Mouse (Mus musculus) layer of hippocampus, postnatal 36 days (tissue): Measurements from ENCODE around the gene Tfpt. TPM values are rescaled to one million over a fixed set of nuclear protein-coding genes. Genes with fewer than 3 reads are reported as not detected.
"Not testable (repeated sequence)": the region's sequence is repeated elsewhere in the genome, so short reads cannot be mapped to it uniquely, and the experiment has no call there.

ENCODE experiments used
- DNase-seq, 2 experiments: peaks; one replicate each; pipeline ENCODE4 v3.0.0; 2022
- total RNA-seq, 2 experiments: library from RNA; stranded (reverse); gene quantifications; 2 replicates each; pipeline ENCODE4 v1.2.3; 2021

Gene Tfpt
- total RNA-seq, 2 experiments from 2014 or later: 32.0 to 49.6 TPM

DNA sequence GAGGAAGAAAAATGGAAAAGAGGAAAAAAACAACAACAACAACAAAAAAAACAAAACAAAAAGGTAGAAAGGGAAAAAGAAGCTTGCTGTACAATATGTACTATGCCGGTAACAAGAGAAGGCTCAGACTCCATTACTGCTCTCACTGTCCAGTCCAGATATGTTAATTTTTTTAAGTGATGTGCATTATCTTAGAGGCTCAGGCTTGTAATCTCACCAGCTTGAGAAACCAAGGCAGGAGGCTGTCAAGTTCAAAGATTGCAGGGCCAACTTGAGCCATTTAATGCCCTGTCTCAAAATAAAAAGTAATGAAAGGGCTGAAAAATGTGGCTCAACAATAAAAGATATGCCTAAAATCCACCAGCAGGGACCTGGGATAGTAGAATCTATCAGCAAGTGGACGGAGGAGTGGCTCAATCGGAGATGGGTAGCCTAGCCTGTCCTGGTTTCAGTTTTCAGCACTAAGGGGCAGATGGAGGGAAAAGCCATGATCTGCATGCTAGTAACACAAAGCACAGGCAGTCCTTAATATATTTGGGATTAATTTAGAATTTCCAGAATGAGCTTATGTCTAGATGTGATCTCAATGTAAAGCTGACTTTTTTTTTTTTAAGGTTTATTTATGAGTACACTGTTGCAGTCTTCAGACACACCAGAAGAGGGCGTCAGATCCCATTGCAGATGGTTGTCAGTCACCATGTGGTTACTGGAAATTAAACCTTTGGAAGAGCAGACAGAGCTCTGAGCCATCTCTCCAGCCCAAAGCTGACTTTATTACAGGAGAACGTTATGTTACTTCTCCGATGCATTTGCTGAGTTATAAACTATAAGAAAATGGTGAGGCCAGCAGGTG is 13.1 kb downstream of the Tfpt start:
- DNase-seq: no peak

DNA sequence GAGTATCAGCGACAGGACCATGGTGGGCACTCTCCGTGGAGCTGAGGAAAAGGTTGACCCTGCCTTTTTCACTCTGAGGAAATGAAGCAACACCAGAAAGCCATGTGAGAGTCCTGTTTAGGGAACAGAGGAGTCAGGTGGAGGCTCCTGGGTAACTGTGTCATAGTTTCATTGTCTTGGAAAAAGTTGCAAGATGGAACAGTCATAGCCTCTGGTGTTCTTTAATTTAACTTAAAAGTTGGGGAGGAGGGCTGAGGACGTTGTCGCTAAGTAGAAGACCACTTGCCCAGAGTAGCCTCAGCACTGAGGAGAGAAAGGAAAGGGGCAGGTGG is 13.7 kb downstream of the Tfpt start, which contains the start of gene Oscar:
TSS of gene Oscar (minus strand) at position 101 of the 332 bp plus-strand sequence.
- no peak for DNase-seq

DNA sequence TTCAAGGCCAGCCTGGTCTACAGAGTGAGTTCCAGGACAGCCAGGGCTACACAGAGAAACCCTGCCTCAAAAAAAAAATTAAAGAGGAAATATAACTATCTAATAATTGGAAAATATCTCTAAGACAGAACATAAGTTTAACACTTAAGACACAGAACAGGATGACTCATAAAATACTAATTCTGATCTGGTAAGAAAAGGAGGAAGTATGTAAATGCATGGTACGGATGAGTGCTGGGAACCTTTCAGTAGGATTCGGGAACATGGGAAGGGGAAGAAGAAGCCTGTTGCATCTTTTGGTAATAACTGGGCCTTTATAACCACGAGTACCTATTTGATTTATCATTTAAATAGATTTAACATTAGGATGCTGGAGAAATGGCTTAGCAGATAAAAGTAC is 15.7 kb downstream of the Tfpt start:
- no peak for DNase-seq

DNA sequence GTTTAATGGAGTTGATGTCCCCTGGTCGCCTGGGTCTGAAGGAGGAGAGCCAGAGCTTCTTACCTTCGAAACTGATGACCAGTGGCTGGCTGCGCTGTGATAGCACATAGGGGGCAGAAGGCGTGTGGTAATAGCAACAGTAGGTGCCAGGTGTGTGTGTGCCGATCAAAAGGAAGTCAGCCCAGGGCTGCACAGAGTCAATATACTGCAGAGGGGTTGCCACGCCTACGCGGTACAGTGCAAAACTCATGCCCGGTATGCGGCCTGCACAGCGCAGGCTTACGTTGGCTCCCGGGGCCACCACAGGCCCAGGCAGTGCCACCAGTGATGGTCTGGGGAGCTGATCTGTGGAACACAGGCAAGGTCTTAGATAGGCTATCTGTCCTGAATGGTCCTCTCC is 18.7 kb downstream of the Tfpt start:
- DNase-seq: no peak

DNA sequence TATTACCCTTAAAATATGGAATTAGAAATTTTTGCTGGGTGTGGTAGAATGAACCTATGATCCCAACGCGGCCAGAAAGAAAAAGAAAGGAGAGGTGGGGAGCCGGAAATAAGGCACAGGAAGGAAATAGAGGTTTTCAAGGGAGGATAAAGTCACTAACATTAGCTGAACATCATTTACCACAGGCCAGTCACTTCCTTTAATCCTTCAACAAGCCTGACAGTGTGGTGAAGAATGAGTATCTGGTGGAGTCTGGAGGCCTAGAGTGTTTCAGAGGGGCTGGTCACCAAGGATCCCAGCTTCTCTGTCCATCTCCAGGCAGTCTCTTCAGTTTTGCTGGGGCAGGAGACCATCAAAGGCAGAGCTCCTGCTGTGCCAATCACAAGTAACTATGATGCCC is 19.3 kb downstream of the Tfpt start:
- DNase-seq: no peak

DNA sequence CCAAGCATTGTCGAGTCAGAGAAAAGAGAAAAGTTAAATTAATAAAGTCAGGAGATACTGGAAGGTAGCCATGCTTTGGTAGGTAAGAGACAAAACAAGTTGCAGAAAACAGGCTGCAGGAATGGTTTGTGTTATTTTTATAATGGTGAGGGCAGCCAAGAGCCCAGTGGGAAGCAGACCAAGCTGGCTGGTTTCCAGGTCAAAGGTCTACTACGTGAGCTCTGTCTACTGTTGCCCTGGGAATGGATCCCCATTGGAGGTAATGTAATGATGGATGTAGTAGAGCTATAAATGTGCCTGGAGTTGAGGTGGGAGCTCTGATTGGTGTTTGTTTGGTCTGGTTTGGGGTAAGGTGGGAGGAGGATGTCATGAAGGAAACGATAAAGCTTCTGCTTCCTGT is 20.6 kb downstream of the Tfpt start:
- no peak for DNase-seq

DNA sequence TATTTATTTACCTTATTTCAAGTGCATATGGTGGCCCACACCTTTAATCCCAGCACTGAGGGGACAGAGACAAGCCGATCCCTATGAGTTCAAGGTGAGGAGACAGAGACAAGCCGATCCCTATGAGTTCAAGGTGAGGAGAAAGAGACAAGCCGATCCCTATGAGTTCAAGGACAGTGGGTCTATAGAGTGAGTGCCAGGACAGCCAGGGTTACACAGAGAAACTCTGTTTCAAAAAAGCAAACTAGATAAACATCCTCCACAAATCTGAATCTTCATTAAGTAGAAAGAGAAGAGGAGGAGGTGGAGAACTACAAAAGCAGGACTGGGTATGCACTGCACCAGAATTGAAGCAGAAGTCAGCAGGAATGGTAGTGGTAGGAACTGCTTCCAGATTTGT is 21.1 kb downstream of the Tfpt start:
- DNase-seq: no peak

DNA sequence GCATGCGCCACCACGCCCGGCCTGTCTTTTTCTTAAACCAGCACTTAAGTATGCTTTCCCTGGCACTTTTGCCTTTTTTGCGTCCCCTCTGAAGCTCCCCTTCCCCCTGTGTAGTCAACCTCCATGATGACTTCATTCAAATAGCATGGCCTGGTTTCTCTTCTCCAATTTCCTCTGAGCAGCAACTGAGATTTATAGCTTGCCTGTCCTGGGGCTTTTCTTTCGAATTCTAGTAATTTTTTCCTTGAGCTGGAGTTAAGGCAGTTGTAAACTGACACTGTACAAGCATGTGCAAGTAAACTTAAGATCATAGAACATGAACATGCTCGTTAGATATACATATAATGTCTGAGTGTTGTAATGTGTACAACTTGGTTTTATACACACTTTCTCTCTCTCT is 22.3 kb downstream of the Tfpt start:
- DNase-seq: no peak

DNA sequence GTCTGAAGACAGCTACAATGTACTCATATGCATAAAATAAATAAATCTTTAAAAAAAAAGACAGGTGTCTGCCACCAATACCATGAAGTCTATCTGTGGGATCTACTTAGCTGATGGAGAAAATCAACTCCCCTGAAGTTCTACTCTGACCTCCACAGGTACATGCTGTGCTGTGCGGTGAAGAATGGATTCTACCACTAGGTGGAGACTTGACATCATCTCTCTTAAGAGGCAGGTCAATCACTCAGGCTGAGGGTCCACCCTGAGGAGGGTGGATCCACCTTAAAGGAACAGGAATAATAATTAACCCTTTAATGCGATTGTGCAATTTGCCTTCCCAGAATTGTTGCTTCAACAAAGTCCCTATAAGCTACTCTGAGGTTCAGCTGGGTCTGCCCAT is 22.9 kb downstream of the Tfpt start:
- DNase-seq: no peak

DNA sequence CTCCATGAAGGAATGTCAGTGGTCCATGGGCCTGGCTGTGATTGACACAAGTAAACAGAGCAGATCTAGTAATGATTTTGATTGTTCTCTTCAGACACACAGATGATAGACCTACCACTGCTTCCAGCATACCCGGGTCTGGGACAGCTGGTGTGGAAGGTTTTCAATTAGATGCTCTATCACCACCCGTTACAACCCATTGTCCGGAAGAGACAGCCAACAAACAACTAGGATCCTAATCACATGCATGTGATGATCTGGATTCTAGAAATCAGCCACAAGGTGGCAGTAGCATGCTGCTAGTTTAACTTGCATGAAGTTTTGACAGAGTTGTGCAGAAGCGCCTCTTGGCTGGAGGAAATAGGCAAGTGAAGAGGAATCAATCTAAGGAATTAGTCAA is 28.6 kb downstream of the Tfpt start:
- peak; percentile 28 to 51 for DNase-seq

DNA sequence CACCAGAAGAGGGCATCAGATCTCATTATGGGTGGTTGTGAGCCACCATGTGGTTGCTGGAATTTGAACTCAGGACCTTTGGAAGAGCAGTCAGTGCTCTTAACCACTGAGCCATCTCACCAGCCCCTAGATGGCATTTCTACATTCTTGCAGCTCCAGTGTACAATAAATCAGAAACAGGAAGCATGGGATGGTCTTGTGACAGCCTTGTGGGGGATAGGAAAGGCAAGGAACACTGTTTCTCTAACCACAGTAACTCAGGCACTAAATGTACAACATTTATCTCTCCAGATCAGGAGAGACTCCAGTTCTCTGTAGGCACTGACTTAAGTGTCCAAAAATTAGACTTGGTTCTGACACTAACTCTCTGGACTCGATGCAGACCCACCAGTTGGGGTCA is 32.0 kb downstream of the Tfpt start:
- not testable (repeated sequence) for DNase-seq

DNA sequence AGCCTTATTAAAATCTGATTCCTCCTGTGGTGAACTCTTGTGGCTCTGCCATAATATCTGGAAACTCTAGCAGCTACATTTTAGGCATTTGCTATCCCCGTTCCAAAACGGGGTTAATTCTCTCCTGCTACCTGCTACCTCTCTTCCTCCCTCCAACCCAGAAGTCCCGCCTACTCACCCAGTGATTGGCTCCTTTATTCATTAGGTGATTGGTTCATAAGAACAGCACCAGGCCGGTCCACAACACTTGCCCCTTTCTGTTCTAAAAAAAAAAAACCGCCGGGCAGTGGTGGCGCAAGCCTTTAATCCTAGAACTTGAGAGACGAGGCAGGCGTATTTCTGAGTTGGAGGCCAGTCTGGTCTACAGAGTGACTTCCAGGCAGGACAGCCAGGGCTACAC is 34.6 kb downstream of the Tfpt start:
- no peak for DNase-seq

DNA sequence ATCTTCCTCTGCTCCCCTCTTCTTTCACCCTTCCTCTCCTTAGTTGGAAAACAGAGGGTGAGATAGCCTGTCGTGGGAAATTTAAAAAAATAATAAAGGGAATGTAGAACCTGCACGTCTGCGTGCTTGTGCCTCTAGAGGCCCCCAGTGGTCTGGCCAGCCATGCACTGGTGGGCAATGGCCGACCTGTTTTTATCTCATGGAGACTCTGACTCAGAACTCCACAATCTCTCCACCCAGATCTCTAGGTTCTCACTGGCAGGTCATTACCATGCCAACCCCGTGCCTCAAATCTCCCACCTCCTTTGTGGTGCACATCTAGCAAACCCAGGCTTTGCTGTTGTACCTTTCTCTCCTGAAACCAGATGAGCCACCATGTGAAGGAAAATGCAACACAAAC is 35.0 kb downstream of the Tfpt start:
- no peak for DNase-seq

DNA sequence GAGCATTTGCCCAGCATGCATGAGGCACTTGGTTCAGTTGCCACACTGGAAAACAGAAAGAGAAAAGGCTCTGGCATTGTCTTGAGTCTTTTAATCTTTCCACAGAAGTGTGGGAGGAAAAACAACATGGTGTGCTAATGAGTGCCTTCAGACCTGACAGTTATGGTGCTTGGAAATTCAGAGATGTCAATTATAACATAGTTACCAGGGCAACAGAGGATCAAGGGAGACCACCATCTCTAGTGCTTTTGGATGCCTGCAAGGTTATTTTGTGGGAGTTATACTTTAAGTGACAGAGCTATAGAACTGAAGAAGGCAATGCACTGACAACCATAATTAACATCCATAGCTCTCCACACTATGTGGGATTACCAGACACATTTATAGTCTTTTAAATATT is 35.9 kb downstream of the Tfpt start:
- no peak for DNase-seq

DNA sequence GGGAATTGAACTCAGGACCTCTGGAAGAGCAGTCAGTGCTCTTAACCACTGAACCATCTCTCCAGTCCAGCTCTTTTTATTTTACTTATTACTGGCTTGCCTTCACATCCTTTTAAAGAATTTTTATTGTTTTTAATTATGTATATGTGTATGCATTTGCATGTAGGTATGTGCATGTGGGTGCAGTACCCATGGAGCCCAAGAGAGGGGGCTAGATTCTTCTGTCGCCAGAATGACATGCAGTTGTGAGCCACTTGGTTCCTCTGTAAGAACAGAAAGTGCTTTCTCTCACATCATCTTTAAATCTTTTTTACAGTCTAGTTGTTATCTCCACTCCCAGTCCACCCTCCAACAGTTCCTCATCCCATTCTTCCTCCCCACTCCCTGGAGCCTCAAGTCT is 38.2 kb downstream of the Tfpt start:
- DNase-seq: no peak

DNA sequence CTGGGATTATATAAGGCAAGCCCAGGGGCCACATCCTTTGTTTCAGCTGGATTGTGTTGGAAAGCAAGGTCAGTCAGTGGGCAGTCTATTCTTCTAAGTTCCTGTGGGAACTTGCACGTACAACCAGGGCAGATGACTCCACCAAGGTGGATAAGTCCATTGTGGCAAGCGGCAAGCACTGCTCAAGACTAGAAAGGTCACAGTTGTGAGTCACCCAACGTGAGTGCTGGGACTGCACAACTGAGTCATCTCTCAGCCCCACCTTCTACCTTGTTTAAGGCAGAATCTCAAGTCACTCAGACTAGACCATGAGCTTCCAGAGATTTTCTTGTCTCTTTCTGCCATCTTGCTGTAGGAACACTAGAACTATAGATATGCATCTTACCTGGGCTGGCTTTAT is 39.2 kb downstream of the Tfpt start:
- DNase-seq: no peak

DNA sequence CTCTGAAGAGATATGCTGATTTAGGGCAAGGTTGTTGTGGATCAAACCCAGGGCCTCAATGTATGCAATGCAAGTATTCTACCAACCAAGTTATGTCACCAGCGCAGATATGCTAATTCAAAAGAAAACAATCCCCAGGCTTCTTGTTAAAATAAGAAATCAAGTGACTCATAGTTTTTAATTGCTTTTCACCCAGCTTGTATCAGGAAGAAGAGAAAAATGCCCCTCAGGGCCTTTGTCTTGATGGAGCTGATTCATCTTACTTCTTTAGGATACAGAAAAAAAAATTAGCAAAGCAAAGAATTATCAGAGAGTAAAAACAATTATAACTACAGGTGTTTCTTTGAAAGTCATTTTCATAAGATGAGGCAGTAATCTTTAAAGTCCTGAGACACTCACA is 42.4 kb downstream of the Tfpt start:
- DNase-seq: no peak

DNA sequence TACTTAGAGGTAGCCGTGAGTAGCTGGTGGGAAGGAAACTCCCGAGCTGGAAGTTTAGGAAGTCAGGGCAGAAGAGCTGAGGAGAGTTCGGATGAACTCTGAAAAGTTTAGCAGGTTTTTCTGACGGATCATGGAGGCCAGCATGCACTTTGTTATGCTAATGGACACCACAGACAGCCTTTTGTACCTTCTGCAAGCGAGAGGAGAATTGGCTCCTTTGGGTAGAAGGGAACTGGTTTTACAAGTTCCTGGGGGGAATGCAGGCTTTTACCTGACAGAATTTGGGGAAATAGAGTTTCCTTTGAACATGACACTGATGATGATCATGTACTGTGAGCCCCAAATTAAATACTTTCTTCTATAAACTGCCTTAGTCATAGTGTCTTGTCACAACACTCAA is 43.5 kb downstream of the Tfpt start:
- no peak for DNase-seq

DNA sequence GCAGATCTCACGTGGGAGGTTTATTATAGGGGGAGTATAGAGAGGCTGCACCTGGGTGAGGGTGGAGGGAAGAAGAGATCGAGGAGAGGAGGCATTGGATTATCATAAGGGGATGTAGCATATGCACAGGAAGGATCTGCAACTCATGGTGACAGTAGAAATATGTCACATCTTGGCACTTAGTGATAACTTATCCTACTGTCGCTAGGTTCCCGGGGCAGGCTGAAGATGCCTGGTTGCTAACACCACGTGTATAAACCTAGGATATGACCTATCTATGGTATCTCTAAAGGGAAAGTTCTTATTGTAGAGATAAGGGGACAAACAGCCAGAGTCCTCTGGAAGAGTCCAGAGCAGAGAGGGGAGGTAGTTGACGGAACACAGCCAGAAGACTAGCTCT is 44.0 kb downstream of the Tfpt start:
- DNase-seq: no peak

DNA sequence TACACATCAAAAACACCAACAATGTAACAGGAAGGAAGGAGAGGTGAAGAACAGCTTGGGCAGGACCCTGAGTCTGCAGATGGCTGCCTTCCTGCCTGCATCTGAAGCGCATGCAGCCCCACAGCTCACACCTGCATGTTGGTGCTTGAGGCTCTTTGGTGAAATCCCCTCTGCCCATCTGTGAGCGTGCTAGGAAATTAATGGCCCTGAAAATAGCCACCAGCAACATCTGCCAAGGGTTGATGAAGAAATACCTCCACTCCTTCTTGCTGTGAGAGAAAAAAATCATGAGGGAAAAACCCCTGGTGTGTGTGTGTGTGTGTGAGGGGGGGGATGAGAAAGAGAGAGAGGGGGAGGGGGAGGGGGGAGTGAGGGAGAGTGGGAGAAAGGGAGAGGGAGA is 49.7 kb downstream of the Tfpt start:
- DNase-seq: no peak

DNA sequence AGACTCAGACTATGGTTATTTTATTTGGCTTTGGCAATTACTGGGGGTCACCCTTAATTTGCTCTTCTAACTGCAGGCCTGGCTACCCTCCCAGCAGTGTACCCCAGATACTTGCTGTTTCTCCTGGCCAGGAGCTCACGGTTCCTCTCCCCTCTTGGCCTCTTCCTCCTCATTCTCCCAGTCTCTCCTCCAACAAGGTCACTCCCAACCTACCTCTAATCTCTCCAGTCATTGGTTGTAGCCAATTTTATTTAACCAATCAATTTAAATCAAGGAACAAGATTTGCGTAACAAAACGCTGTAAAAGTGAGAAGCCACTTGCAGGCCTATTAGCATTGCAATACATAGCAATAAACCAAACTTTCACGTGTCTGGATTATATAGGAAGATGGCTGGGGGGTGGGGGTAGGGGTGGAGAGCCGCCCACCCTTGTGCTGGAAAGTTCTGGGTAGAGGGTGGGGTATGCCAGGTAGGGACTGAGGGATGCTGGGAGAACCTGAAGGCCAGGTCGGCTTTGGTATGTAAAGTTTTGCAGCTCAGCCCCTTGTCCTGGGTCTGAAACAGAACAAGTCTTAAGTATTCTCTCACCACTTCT is 50.7 kb downstream of the Tfpt start:
- no peak for DNase-seq

DNA sequence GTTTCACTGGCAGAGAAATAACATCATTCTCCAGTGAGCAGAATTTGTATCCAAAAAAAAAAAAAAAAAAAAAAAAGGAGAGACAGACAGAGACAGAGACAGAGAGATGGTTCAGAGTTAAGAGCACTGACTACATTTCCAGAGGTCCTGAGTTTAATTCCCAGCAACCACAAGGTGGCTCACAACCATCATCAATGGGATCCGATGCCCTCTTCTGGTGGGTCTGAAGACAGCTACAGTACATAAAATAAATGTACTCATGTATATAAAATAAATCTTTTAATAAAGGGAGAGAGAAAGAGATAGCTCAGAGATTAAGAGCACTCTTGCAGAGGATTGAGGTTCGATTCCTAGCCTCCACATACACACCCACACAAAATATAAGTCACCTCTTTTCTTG is 51.5 kb downstream of the Tfpt start:
- no peak for DNase-seq

DNA sequence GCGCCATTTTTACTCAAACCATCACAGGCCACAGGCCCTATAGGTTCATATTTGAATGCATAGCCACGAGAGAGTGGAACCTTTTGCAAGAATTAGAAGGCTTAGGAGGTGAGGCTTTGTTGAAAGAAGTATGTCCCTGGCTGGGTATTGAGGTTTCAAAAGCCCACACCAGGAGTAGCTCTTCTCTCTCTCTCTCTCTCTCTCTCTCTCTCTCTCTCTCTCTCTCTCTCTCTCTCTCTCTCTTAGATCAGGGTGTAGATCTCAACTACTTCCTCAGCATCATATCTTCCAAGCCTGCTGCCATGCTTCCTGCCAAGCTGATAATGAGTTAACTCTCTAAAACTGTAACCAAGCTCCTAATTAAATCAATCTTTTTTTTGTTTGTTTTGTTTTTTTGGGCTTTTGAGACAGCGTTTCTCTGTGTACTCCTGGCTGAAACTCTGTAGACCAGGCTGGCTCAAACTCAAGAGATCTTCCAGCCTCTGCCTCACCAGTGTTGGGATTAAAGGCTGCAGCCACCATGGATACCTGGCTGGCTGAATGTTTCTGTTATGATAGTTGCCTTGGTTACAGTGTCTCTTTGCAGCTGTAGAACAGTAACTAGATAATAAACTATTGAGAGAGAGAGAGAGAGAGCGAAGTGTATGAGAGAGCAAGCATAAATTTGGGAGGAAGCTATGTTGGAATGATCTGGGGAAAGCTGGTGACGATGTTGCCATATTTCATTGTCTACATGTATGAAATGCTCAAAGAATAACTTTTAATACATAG is 53.2 kb downstream of the Tfpt start:
- no peak for DNase-seq

DNA sequence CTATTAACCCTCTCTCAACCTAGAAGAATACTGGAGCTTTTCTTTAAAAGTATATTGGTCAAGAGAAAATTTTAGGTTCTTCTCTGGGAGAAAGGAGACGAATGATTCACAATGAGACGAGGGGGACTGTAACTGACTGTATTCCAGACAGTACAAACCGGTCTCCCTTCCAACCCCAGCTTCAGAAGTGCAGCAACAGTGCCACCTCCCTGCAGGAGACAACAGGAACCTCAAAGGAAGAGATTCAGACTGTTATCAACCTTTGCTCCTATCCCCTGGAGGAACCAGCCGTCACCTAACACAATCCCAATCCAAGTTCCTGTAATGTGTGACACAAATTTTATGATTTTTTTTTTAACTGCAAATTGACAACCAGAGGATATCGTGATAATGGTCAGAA is 55.5 kb downstream of the Tfpt start:
- peak; percentile 37 to 41 for DNase-seq
